Mouse (Mus musculus): ENCODE results near the gene Klhdc3. TPM values are rescaled to one million over a fixed set of nuclear protein-coding genes. Genes with fewer than 3 reads are reported as not detected.
A peak's percentile ranks its signal among the peaks of the same experiment; 100 is the strongest.

The Klhdc3 gene
- polyA plus RNA-seq, 1 experiment, result 254 TPM

DNA sequence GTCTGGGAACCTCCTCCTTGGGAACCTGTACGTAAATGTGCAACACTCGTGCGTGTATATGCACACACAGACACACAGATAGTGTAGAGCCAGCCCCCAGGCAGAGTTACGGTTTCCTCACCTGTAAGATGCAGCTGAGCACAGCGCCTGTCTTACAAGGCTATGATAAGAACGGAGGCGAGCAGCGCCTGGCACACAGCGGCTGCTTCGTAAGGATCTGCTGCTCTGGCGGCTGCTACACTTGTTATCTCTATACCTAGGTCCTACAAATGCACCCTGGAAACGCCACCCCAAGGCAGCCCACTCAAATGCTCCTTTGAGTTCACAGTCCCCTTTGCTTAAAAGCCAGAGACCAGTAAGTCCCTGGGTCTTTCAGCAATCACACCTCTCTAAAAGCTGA, 10.0 kb upstream of the Klhdc3 start:
- H3K4me3 ChIP-seq (ENCODE audit: insufficient read depth, low read length), result no peak overlapping the region
- TF ChIP-seq POLR2A (IDR thresholded peaks at IDR 0.05; ENCODE audit: extremely low read depth, insufficient read depth, low read length) (no peak), CTCF (IDR thresholded peaks at IDR 0.05; ENCODE audit: extremely low read depth, insufficient read depth, low read length) (no peak)
- H3K4me1 ChIP-seq (ENCODE audit: control insufficient read depth, insufficient read depth, low read length), result no peaks in the 10 kb centered on the region
- H3K27ac ChIP-seq (ENCODE audit: insufficient read depth, low read length), result no peak overlapping the region

DNA sequence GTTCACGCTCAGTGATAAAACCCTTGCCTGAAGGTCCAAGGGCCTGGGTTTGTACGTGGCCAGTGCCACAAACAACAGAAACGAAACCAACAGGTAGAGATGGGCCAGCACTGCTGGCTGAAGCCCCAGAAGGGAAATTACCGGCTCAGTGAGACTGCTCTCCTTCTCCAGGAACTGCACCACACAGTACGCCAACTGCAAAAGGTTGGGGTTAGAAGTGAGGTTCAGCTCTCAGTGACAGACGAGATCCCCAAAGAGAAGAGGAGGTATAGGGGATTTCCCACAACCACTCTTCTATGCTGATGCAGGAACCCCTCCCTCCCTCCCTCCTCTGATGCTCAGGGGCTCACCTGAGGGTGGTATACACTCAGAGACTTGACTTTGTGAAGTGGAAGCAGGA, 5.2 kb upstream of the Klhdc3 start:
- TF ChIP-seq POLR2A (IDR thresholded peaks at IDR 0.05; ENCODE audit: extremely low read depth, insufficient read depth, low read length) (no peak), CTCF (IDR thresholded peaks at IDR 0.05; ENCODE audit: extremely low read depth, insufficient read depth, low read length) (no peak)
- no peak overlapping the region for H3K27ac ChIP-seq (ENCODE audit: insufficient read depth, low read length)
- H3K4me3 ChIP-seq (ENCODE audit: insufficient read depth, low read length), result no peak overlapping the region
- no peaks in the 10 kb centered on the region for H3K4me1 ChIP-seq (ENCODE audit: control insufficient read depth, insufficient read depth, low read length)

DNA sequence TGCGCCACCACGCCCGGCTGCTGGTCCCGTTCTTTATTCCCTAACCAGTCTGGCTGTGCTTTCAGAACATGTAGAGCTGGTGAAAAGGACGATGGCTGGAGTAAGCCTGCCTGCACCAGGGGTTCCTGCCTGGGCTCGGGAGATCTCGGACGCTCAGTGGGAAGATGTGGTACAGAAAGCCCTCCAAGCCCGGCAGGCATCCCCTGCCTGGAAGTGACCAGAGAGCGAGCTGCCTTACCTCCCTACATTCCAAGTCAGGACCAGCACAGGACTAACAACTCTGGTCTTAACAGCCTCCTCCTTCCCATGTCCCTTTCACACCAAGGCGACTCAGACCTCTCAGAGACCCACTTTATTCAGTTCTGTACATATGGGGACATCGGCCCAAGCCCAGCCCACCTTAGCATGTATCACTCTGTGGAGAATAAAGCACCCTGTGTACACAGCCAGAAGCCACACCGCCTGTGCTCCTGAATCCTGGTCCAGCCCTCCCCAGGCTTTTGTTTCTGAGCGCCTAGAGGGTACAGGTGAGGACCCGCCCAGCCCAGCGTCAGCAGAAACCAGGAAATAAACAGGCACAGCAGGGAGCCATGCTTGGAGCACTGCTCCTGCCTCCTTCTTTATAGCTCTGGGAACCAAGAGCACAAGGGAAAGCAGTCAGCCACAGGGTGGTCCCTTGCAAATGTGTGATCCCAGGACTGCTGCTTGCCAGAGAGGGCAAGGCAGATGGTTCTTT, 2.1 kb upstream of the Klhdc3 start:
- Histone ChIP-seq H3K4me3 (ENCODE audit: insufficient read depth, low read length) (no peak overlapping the region), H3K27ac (ENCODE audit: insufficient read depth, low read length) (no peak overlapping the region), H3K4me1 (ENCODE audit: control insufficient read depth, insufficient read depth, low read length) (peaks cover 3% of the 10 kb centered on the region; the same call in 1 of the 2 replicates)
- no peak for TF ChIP-seq CTCF (IDR thresholded peaks at IDR 0.05; ENCODE audit: extremely low read depth, insufficient read depth, low read length)
- TF ChIP-seq POLR2A (IDR thresholded peaks at IDR 0.05; ENCODE audit: extremely low read depth, insufficient read depth, low read length), result no peak

DNA sequence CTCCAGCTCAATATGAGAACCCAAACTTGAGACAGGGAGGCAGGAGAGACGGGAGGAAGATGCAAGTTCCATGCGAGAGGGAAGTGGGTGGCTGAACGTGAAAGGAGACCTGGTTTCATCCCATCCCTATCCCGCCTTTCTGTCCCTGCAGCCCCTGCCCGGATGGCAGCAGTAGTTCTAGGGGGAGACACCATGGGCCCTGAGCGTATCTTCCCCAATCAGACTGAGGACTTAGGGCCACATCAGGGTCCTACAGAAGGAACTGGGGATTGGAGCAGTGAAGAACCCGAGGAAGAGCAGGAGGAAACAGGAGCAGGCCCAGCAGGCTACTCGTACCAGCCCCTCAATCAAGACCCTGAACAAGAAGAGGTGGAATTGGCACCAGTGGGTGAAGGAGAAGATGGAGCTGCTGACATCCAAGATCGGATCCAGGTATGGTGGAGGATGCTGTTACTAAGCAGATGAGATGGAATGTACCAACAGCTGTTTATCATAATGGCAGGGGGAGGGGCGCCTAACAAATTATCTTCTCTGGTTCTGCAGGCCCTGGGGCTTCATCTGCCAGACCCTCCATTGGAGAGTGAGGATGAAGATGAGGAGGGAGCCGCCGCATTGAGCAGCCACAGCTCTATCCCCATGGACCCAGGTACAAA, 878 bp upstream of the Klhdc3 start:
- no peak overlapping the region for H3K27ac ChIP-seq (ENCODE audit: insufficient read depth, low read length)
- H3K4me1 ChIP-seq (ENCODE audit: control insufficient read depth, insufficient read depth, low read length), result peaks cover 3% of the 10 kb centered on the region; the same call in 1 of the 2 replicates
- TF ChIP-seq CTCF (IDR thresholded peaks at IDR 0.05; ENCODE audit: extremely low read depth, insufficient read depth, low read length) (no peak), POLR2A (IDR thresholded peaks at IDR 0.05; ENCODE audit: extremely low read depth, insufficient read depth, low read length) (no peak)
- peak overlapping the region; percentile 89 for H3K4me3 ChIP-seq (ENCODE audit: insufficient read depth, low read length)

DNA sequence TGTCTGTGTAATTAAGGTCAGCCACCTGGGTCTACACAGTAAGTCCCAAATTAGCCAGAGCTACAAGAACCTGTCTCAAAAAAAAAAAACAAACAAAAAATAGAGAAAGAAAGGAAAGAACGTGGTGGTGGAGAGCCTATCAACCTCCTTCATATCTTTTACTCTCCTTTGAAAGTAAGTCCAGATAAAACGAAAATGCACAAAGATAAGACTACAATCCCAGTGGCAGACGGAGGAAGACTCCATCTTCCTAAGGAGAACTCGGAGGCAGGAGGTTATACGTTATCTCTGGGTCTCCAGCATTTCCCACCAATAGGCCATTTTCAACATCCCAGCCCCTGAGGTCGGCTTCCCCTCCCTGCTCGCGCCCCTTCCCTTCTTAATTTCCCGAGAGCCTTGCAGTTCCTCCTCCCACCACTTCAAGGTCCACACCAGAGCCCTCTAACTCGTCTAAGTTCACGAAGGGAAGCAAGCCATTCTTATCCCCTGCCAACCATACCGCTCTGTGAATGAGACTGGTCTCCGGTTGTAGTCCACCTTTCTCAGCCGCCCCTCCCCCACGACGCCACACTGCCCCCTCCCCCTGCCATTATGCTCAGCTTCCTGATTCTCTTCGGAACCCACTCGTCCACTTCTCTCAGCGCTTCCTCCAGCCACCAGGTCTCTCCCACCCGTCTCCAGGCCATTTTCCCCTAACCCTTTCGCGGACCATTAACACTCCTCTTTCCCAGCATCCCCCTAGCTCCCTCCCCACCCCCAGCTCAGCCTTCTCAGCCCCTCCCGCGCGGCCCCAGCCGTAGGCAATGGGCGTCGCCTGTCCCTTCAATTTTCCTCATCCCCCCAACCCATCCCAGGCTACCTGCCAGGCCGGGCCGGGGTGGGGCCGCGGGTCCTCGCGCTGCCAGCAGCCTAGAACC, 613 bp downstream of the Klhdc3 start:
- Histone ChIP-seq H3K4me1 (ENCODE audit: control insufficient read depth, insufficient read depth, low read length) (peaks cover 3% of the 10 kb centered on the region; the same call in 1 of the 2 replicates), H3K4me3 (ENCODE audit: insufficient read depth, low read length) (peak overlapping the region; percentile 89), H3K27ac (ENCODE audit: insufficient read depth, low read length) (no peak overlapping the region)
- TF ChIP-seq POLR2A (IDR thresholded peaks at IDR 0.05; ENCODE audit: extremely low read depth, insufficient read depth, low read length), result no peak
- no peak for TF ChIP-seq CTCF (IDR thresholded peaks at IDR 0.05; ENCODE audit: extremely low read depth, insufficient read depth, low read length)

DNA sequence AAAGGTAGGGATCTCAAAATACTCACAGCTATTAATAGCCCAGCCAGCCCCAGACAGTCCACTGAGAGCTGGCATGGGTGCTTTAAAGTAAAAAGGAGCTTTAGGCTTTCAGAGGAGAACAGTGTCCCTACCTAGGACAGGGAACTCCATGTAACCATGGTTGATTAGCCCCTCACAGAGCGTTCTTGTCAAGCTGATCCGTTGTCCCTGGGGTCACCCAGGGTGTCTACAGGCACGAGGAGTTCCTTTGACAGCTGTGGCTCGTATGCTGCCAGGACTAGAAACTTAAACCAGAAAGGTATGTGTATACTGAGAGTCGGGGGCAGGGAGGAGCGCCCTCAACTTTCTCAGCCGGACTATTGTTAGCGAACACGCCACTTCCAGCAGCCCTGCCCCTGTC, 1.8 kb downstream of the Klhdc3 start:
- peaks cover 3% of the 10 kb centered on the region; the same call in 1 of the 2 replicates for H3K4me1 ChIP-seq (ENCODE audit: control insufficient read depth, insufficient read depth, low read length)
- no peak for TF ChIP-seq CTCF (IDR thresholded peaks at IDR 0.05; ENCODE audit: extremely low read depth, insufficient read depth, low read length)
- TF ChIP-seq POLR2A (IDR thresholded peaks at IDR 0.05; ENCODE audit: extremely low read depth, insufficient read depth, low read length), result no peak
- no peak overlapping the region for H3K27ac ChIP-seq (ENCODE audit: insufficient read depth, low read length)
- H3K4me3 ChIP-seq (ENCODE audit: insufficient read depth, low read length), result peak overlapping the region; percentile 89; the same call in 1 of the 2 replicates

DNA sequence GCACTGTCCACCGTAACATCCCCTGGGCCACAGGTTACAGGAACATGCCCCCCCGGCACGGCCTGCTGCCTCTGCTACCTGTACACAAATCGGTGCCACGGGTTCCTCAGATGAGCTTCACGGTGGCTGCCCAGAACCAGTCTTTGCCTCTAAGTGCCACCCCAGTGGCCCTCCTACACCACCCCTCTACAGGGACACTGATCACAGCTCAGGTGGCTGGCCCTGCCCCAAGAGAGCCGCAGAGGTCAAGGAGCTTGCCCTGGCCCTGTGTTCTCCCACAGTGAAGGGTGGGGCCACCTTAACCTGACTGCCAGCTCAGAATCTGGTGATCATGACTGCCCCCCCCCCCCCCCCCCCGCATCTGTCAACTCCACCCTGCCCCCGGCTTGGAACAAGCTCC, 2.3 kb downstream of the Klhdc3 start, which contains the start of gene Mea1:
Mea1 (plus strand) TSS at position 378 of the 400 bp plus-strand sequence.
- Histone ChIP-seq H3K4me3 (ENCODE audit: insufficient read depth, low read length) (peak within 1 kb of the TSS; percentile 89), H3K4me1 (ENCODE audit: control insufficient read depth, insufficient read depth, low read length) (peaks cover 3% of the 10 kb centered on the region; the same call in 1 of the 2 replicates), H3K27ac (ENCODE audit: insufficient read depth, low read length) (no peak within 1 kb of the TSS)
- TF ChIP-seq POLR2A (IDR thresholded peaks at IDR 0.05; ENCODE audit: extremely low read depth, insufficient read depth, low read length), result no peak
- TF ChIP-seq CTCF (IDR thresholded peaks at IDR 0.05; ENCODE audit: extremely low read depth, insufficient read depth, low read length), result no peak

DNA sequence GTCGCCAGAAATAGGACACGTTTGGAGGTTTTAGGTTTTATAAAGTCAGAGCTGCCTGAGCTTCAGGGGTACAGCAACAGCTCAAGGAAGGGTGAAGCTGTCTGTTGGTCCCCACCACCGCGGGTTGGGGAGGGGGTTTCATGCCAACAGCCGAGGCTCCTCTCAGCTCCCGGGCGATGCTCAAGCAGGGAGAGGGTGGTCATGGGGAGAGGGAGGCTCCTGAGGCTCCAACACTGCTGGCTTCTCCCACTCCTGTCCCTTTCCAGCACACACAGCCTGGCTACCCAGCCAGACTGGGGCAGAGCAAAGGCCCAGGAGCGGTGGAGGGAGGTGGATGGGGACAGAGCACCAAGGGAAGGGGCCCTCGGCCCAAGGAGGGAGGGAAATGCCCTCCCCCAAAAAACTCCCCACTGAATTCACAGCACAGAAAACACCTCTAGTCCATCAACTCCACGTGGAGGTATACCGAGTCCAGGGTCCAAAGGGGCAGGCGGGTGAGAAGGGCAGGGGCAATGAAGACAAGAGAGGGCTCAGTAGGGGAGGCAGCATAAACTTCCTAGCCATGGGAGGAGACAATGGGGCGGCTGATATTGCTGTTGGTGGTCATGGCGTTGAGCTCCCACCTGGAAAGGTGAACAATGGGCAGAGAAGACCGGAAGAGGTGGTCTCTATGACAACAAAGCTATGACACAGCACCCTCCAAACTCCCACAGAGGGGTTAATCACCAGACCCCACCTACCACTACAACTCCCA, 6.0 kb downstream of the Klhdc3 start:
- Histone ChIP-seq H3K4me3 (ENCODE audit: insufficient read depth, low read length) (peak overlapping the region; percentile 70; the same call in 1 of the 2 replicates), H3K4me1 (ENCODE audit: control insufficient read depth, insufficient read depth, low read length) (peaks cover 5% of the 10 kb centered on the region), H3K27ac (ENCODE audit: insufficient read depth, low read length) (no peak overlapping the region)
- TF ChIP-seq POLR2A (IDR thresholded peaks at IDR 0.05; ENCODE audit: extremely low read depth, insufficient read depth, low read length), result no peak
- TF ChIP-seq CTCF (IDR thresholded peaks at IDR 0.05; ENCODE audit: extremely low read depth, insufficient read depth, low read length), result no peak

Data from cortical plate, adult 2 months (tissue).